Mouse (Mus musculus): ENCODE measurements around the gene Ralgds. TPM values are rescaled to one million over a fixed set of nuclear protein-coding genes. Genes with fewer than 3 reads are reported as not detected.

The Ralgds gene
- polyA plus RNA-seq, 1 experiment from 2014 or later: 83.5 TPM

GRCm38 (mm10) chr2:28528354-28528730, 15.4 kb downstream of the Ralgds start:
- ATAC-seq: no peak
- Histone ChIP-seq H3K4me3 (replicated peaks; ENCODE audit: low read length) (no peak overlapping the region), H3K27ac (ENCODE audit: low read length) (no peak overlapping the region), H3K4me1 (replicated peaks; ENCODE audit: control insufficient read depth, insufficient read depth, low read length) (peaks cover 60% of the 10 kb centered on the region), H3K9ac (replicated peaks; ENCODE audit: low read depth, low read length) (no peak overlapping the region), H3K9me3 (ENCODE audit: control insufficient read depth, low read length) (no peaks in the 10 kb centered on the region), H3K27me3 (replicated peaks; ENCODE audit: control insufficient read depth, insufficient read depth, low read length) (no peaks in the 10 kb centered on the region), H3K36me3 (ENCODE audit: control insufficient read depth, insufficient read depth) (no peaks in the 10 kb centered on the region), H3K4me2 (ENCODE audit: low read length) (no peak overlapping the region)
- 83% methylated on average over 7 of the region's 7 CpGs for WGBS

GRCm38 (mm10) chr2:28529856-28530255, 16.9 kb downstream of the Ralgds start:
- Histone ChIP-seq H3K4me1 (replicated peaks; ENCODE audit: control insufficient read depth, insufficient read depth, low read length) (peaks cover 60% of the 10 kb centered on the region), H3K36me3 (ENCODE audit: control insufficient read depth, insufficient read depth) (no peaks in the 10 kb centered on the region), H3K27ac (ENCODE audit: low read length) (no peak overlapping the region), H3K4me3 (replicated peaks; ENCODE audit: low read length) (no peak overlapping the region), H3K27me3 (replicated peaks; ENCODE audit: control insufficient read depth, insufficient read depth, low read length) (no peaks in the 10 kb centered on the region), H3K9ac (replicated peaks; ENCODE audit: low read depth, low read length) (no peak overlapping the region), H3K4me2 (ENCODE audit: low read length) (no peak overlapping the region), H3K9me3 (ENCODE audit: control insufficient read depth, low read length) (no peaks in the 10 kb centered on the region)
- no peak for ATAC-seq
- 64% methylated on average over 4 of the region's 4 CpGs for WGBS

- ATAC-seq: no peak
- H3K4me3 ChIP-seq (replicated peaks; ENCODE audit: low read length): no peak overlapping the region
- H3K36me3 ChIP-seq (ENCODE audit: control insufficient read depth, insufficient read depth): no peaks in the 10 kb centered on the region
- peaks cover 60% of the 10 kb centered on the region for H3K4me1 ChIP-seq (replicated peaks; ENCODE audit: control insufficient read depth, insufficient read depth, low read length)
- H3K9me3 ChIP-seq (ENCODE audit: control insufficient read depth, low read length): no peaks in the 10 kb centered on the region
- H3K9ac ChIP-seq (replicated peaks; ENCODE audit: low read depth, low read length): no peak overlapping the region
- H3K27ac ChIP-seq (ENCODE audit: low read length): no peak overlapping the region
- no peaks in the 10 kb centered on the region for H3K27me3 ChIP-seq (replicated peaks; ENCODE audit: control insufficient read depth, insufficient read depth, low read length)
- no peak overlapping the region for H3K4me2 ChIP-seq (ENCODE audit: low read length)
- WGBS: 60% methylated on average over 7 of the region's 7 CpGs
Measured at GRCm38 (mm10) chr2:28530311-28530710, 17.4 kb downstream of the Ralgds start.

- H3K9ac ChIP-seq (replicated peaks; ENCODE audit: low read depth, low read length): peak overlapping the region; percentile 78
- no peaks in the 10 kb centered on the region for H3K27me3 ChIP-seq (replicated peaks; ENCODE audit: control insufficient read depth, insufficient read depth, low read length)
- peak overlapping the region; percentile 82 for H3K4me2 ChIP-seq (ENCODE audit: low read length)
- no peaks in the 10 kb centered on the region for H3K9me3 ChIP-seq (ENCODE audit: control insufficient read depth, low read length)
- H3K4me3 ChIP-seq (replicated peaks; ENCODE audit: low read length): peak overlapping the region; percentile 59
- peak overlapping the region; percentile 81 for H3K27ac ChIP-seq (ENCODE audit: low read length)
- 2% methylated on average over 49 of the region's 49 CpGs for WGBS
- peaks cover 67% of the 10 kb centered on the region for H3K4me1 ChIP-seq (replicated peaks; ENCODE audit: control insufficient read depth, insufficient read depth, low read length)
- ATAC-seq: peak; percentile 91
- H3K36me3 ChIP-seq (ENCODE audit: control insufficient read depth, insufficient read depth): no peaks in the 10 kb centered on the region
Measured at GRCm38 (mm10) chr2:28532938-28533771, 20.2 kb downstream of the Ralgds start.

GRCm38 (mm10) chr2:28533901-28534435, 21.0 kb downstream of the Ralgds start:
- Histone ChIP-seq H3K4me3 (replicated peaks; ENCODE audit: low read length) (peak overlapping the region; percentile 59), H3K9me3 (ENCODE audit: control insufficient read depth, low read length) (no peaks in the 10 kb centered on the region), H3K4me1 (replicated peaks; ENCODE audit: control insufficient read depth, insufficient read depth, low read length) (peaks cover 72% of the 10 kb centered on the region), H3K27ac (ENCODE audit: low read length) (peak overlapping the region; percentile 81), H3K27me3 (replicated peaks; ENCODE audit: control insufficient read depth, insufficient read depth, low read length) (no peaks in the 10 kb centered on the region), H3K4me2 (ENCODE audit: low read length) (peak overlapping the region; percentile 82), H3K36me3 (ENCODE audit: control insufficient read depth, insufficient read depth) (no peaks in the 10 kb centered on the region), H3K9ac (replicated peaks; ENCODE audit: low read depth, low read length) (peak overlapping the region; percentile 78)
- ATAC-seq: no peak
- 57% methylated on average over 7 of the region's 7 CpGs for WGBS

GRCm38 (mm10) chr2:28534436-28535262, 21.7 kb downstream of the Ralgds start:
- Histone ChIP-seq H3K9ac (replicated peaks; ENCODE audit: low read depth, low read length) (peak overlapping the region; percentile 78), H3K27ac (ENCODE audit: low read length) (peak overlapping the region; percentile 81), H3K36me3 (ENCODE audit: control insufficient read depth, insufficient read depth) (no peaks in the 10 kb centered on the region), H3K4me3 (replicated peaks; ENCODE audit: low read length) (peak overlapping the region; percentile 59), H3K27me3 (replicated peaks; ENCODE audit: control insufficient read depth, insufficient read depth, low read length) (no peaks in the 10 kb centered on the region), H3K9me3 (ENCODE audit: control insufficient read depth, low read length) (no peaks in the 10 kb centered on the region), H3K4me2 (ENCODE audit: low read length) (peak overlapping the region; percentile 82), H3K4me1 (replicated peaks; ENCODE audit: control insufficient read depth, insufficient read depth, low read length) (peaks cover 74% of the 10 kb centered on the region)
- 24% methylated on average over 11 of the region's 11 CpGs for WGBS
- peak; percentile 10; the same call in 1 of the 2 replicates for ATAC-seq

- peaks cover 79% of the 10 kb centered on the region for H3K4me1 ChIP-seq (replicated peaks; ENCODE audit: control insufficient read depth, insufficient read depth, low read length)
- H3K4me3 ChIP-seq (replicated peaks; ENCODE audit: low read length): no peak overlapping the region; the same call in 1 of the 2 replicates
- ATAC-seq: no peak
- H3K27me3 ChIP-seq (replicated peaks; ENCODE audit: control insufficient read depth, insufficient read depth, low read length): no peaks in the 10 kb centered on the region
- H3K36me3 ChIP-seq (ENCODE audit: control insufficient read depth, insufficient read depth): no peaks in the 10 kb centered on the region
- 23% methylated on average over 4 of the region's 4 CpGs for WGBS
- H3K9ac ChIP-seq (replicated peaks; ENCODE audit: low read depth, low read length): peak overlapping the region; percentile 45; the same call in 1 of the 2 replicates
- peak overlapping the region; percentile 82 for H3K4me2 ChIP-seq (ENCODE audit: low read length)
- H3K27ac ChIP-seq (ENCODE audit: low read length): peak overlapping the region; percentile 81
- H3K9me3 ChIP-seq (ENCODE audit: control insufficient read depth, low read length): no peaks in the 10 kb centered on the region
Measured at GRCm38 (mm10) chr2:28535263-28535540, 22.3 kb downstream of the Ralgds start.

GRCm38 (mm10) chr2:28535650-28536049, 22.7 kb downstream of the Ralgds start:
- Histone ChIP-seq H3K27ac (ENCODE audit: low read length) (peak overlapping the region; percentile 81), H3K4me3 (replicated peaks; ENCODE audit: low read length) (no peak overlapping the region), H3K9ac (replicated peaks; ENCODE audit: low read depth, low read length) (no peak overlapping the region), H3K4me2 (ENCODE audit: low read length) (peak overlapping the region; percentile 82), H3K36me3 (ENCODE audit: control insufficient read depth, insufficient read depth) (no peaks in the 10 kb centered on the region), H3K27me3 (replicated peaks; ENCODE audit: control insufficient read depth, insufficient read depth, low read length) (no peaks in the 10 kb centered on the region), H3K4me1 (replicated peaks; ENCODE audit: control insufficient read depth, insufficient read depth, low read length) (peaks cover 84% of the 10 kb centered on the region), H3K9me3 (ENCODE audit: control insufficient read depth, low read length) (no peaks in the 10 kb centered on the region)
- peak; percentile 6; the same call in 1 of the 2 replicates for ATAC-seq
- 9% methylated on average over 7 of the region's 7 CpGs for WGBS

GRCm38 (mm10) chr2:28536166-28536565, 23.2 kb downstream of the Ralgds start:
- Histone ChIP-seq H3K4me2 (ENCODE audit: low read length) (no peak overlapping the region), H3K4me1 (replicated peaks; ENCODE audit: control insufficient read depth, insufficient read depth, low read length) (peaks cover 86% of the 10 kb centered on the region), H3K27ac (ENCODE audit: low read length) (peak overlapping the region; percentile 81), H3K27me3 (replicated peaks; ENCODE audit: control insufficient read depth, insufficient read depth, low read length) (no peaks in the 10 kb centered on the region), H3K4me3 (replicated peaks; ENCODE audit: low read length) (no peak overlapping the region), H3K9me3 (ENCODE audit: control insufficient read depth, low read length) (no peaks in the 10 kb centered on the region), H3K36me3 (ENCODE audit: control insufficient read depth, insufficient read depth) (no peaks in the 10 kb centered on the region), H3K9ac (replicated peaks; ENCODE audit: low read depth, low read length) (no peak overlapping the region)
- no peak for ATAC-seq
- WGBS: 53% methylated on average over 4 of the region's 4 CpGs

Measured in forebrain, embryonic 16.5 days (tissue).